Mouse (Mus musculus) G1E-ER4 (cell line): ENCODE measurements around the gene Fip1l1. TPM values are rescaled to one million over a fixed set of nuclear protein-coding genes. Genes with fewer than 3 reads are reported as not detected.

Experiments
- GATA1 ChIP-seq: IDR thresholded peaks from one replicate; pipeline ENCODE4 v1.8.0; 2012; ENCODE audit warnings: low read length, inconsistent platforms
- polyA plus RNA-seq: library from polyadenylated mRNA; stranded (reverse); fragments of >175 nt; gene quantifications from 2 replicates; pipeline ENCODE4 v1.2.3, GENCODE M21; 2012

The Fip1l1 gene
- polyA plus RNA-seq, 1 experiment = 139 TPM

GRCm38 (mm10) chr5:74639516-74639915 lies 104.3 kb downstream of the Fip1l1 start:
- no peak for TF ChIP-seq GATA1

GRCm38 (mm10) chr5:74640504-74640903 lies 105.3 kb downstream of the Fip1l1 start:
- no peak for TF ChIP-seq GATA1

- no peak for TF ChIP-seq GATA1
Observed at GRCm38 (mm10) chr5:74641000-74641399, 105.8 kb downstream of the Fip1l1 start.

- no peak for TF ChIP-seq GATA1
Observed at GRCm38 (mm10) chr5:74642291-74642690, 107.0 kb downstream of the Fip1l1 start.

GRCm38 (mm10) chr5:74647584-74647984 lies 112.3 kb downstream of the Fip1l1 start:
- no peak for TF ChIP-seq GATA1

GRCm38 (mm10) chr5:74648216-74648615 lies 113.0 kb downstream of the Fip1l1 start:
- TF ChIP-seq GATA1 = no peak

Other genes starting within 250 kb of the Fip1l1 start
- 6.3 and 7.5 TPM in 2 replicates for gene Scfd2, start 3.7 kb upstream of the Fip1l1 start, polyA plus RNA-seq
- not detected in 2 replicates for gene Lnx1, start 167.5 kb downstream of the Fip1l1 start, polyA plus RNA-seq